Mouse (Mus musculus): ENCODE measurements around the gene Arl8a. TPM values are rescaled to one million over a fixed set of nuclear protein-coding genes. Genes with fewer than 3 reads are reported as not detected.

The Arl8a gene
- polyA plus RNA-seq, 1 experiment = 84.7 TPM

- no peak for TF ChIP-seq CTCF (IDR thresholded peaks at IDR 0.05; ENCODE audit: insufficient read depth, low read length)
- TF ChIP-seq POLR2A (IDR thresholded peaks at IDR 0.05; ENCODE audit: borderline replicate concordance, extremely low read depth, low read depth, low read length) = no peak
- Histone ChIP-seq H3K4me1 (ENCODE audit: control insufficient read depth, insufficient read depth, low read length) (peaks cover 5% of the 10 kb centered on the region), H3K4me3 (replicated peaks; ENCODE audit: extremely low read depth, low read depth, low read length) (peak overlapping the region; percentile 99)
- 8% methylated on average over 7 of the region's 7 CpGs for WGBS
- DNase-seq = no peak
Observed at GRCm38 (mm10) chr1:135147702-135148058, 1.1 kb downstream of the Arl8a start.

GRCm38 (mm10) chr1:135148476-135148875 lies 1.9 kb downstream of the Arl8a start:
- TF ChIP-seq CTCF (IDR thresholded peaks at IDR 0.05; ENCODE audit: insufficient read depth, low read length) (no peak), POLR2A (IDR thresholded peaks at IDR 0.05; ENCODE audit: borderline replicate concordance, extremely low read depth, low read depth, low read length) (no peak)
- Histone ChIP-seq H3K4me3 (replicated peaks; ENCODE audit: extremely low read depth, low read depth, low read length) (peak overlapping the region; percentile 99), H3K4me1 (ENCODE audit: control insufficient read depth, insufficient read depth, low read length) (peaks cover 5% of the 10 kb centered on the region)
- no peak for DNase-seq
- 57% methylated on average over 4 of the region's 4 CpGs for WGBS

GRCm38 (mm10) chr1:135148996-135149395 lies 2.4 kb downstream of the Arl8a start:
- Histone ChIP-seq H3K4me3 (replicated peaks; ENCODE audit: extremely low read depth, low read depth, low read length) (no peak overlapping the region), H3K4me1 (ENCODE audit: control insufficient read depth, insufficient read depth, low read length) (peaks cover 7% of the 10 kb centered on the region)
- WGBS = 64% methylated on average over 5 of the region's 5 CpGs
- no peak for DNase-seq
- TF ChIP-seq POLR2A (IDR thresholded peaks at IDR 0.05; ENCODE audit: borderline replicate concordance, extremely low read depth, low read depth, low read length) (no peak), CTCF (IDR thresholded peaks at IDR 0.05; ENCODE audit: insufficient read depth, low read length) (no peak)

- Histone ChIP-seq H3K4me1 (ENCODE audit: control insufficient read depth, insufficient read depth, low read length) (peaks cover 6% of the 10 kb centered on the region; the same call in 1 of the 2 replicates), H3K4me3 (replicated peaks; ENCODE audit: extremely low read depth, low read depth, low read length) (no peak overlapping the region)
- no peak for TF ChIP-seq POLR2A (IDR thresholded peaks at IDR 0.05; ENCODE audit: borderline replicate concordance, extremely low read depth, low read depth, low read length)
- TF ChIP-seq CTCF (IDR thresholded peaks at IDR 0.05; ENCODE audit: insufficient read depth, low read length) = no peak
- 40% methylated on average over 13 of the region's 13 CpGs for WGBS
- DNase-seq = no peak
Observed at GRCm38 (mm10) chr1:135154011-135154410, 7.4 kb downstream of the Arl8a start.

- WGBS = 6% methylated on average over 14 of the region's 14 CpGs
- H3K4me3 ChIP-seq (replicated peaks; ENCODE audit: extremely low read depth, low read depth, low read length) = peak overlapping the region; percentile 33
- peak; percentile 80 for DNase-seq
- H3K4me1 ChIP-seq (ENCODE audit: control insufficient read depth, insufficient read depth, low read length) = peaks cover 6% of the 10 kb centered on the region; the same call in 1 of the 2 replicates
- TF ChIP-seq POLR2A (IDR thresholded peaks at IDR 0.05; ENCODE audit: borderline replicate concordance, extremely low read depth, low read depth, low read length) = no peak
- TF ChIP-seq CTCF (IDR thresholded peaks at IDR 0.05; ENCODE audit: insufficient read depth, low read length) = peak; percentile 81
Observed at GRCm38 (mm10) chr1:135154411-135154959, 7.9 kb downstream of the Arl8a start.

- DNase-seq = no peak
- peaks cover 6% of the 10 kb centered on the region; the same call in 1 of the 2 replicates for H3K4me1 ChIP-seq (ENCODE audit: control insufficient read depth, insufficient read depth, low read length)
- no peak overlapping the region for H3K4me3 ChIP-seq (replicated peaks; ENCODE audit: extremely low read depth, low read depth, low read length)
- WGBS = 81% methylated on average over 6 of the region's 6 CpGs
- no peak for TF ChIP-seq CTCF (IDR thresholded peaks at IDR 0.05; ENCODE audit: insufficient read depth, low read length)
- TF ChIP-seq POLR2A (IDR thresholded peaks at IDR 0.05; ENCODE audit: borderline replicate concordance, extremely low read depth, low read depth, low read length) = no peak
Observed at GRCm38 (mm10) chr1:135156300-135156699, 9.7 kb downstream of the Arl8a start.

- peaks cover 6% of the 10 kb centered on the region; the same call in 1 of the 2 replicates for H3K4me1 ChIP-seq (ENCODE audit: control insufficient read depth, insufficient read depth, low read length)
- no peak overlapping the region for H3K4me3 ChIP-seq (replicated peaks; ENCODE audit: extremely low read depth, low read depth, low read length)
- TF ChIP-seq CTCF (IDR thresholded peaks at IDR 0.05; ENCODE audit: insufficient read depth, low read length) (no peak), POLR2A (IDR thresholded peaks at IDR 0.05; ENCODE audit: borderline replicate concordance, extremely low read depth, low read depth, low read length) (no peak)
- no peak for DNase-seq
- 54% methylated on average over 5 of the region's 5 CpGs for WGBS
Observed at GRCm38 (mm10) chr1:135158633-135159032, 12.0 kb downstream of the Arl8a start.

GRCm38 (mm10) chr1:135159074-135159473 lies 12.4 kb downstream of the Arl8a start:
- Histone ChIP-seq H3K4me1 (ENCODE audit: control insufficient read depth, insufficient read depth, low read length) (peaks cover 3% of the 10 kb centered on the region; the same call in 1 of the 2 replicates), H3K4me3 (replicated peaks; ENCODE audit: extremely low read depth, low read depth, low read length) (no peak overlapping the region)
- DNase-seq = no peak
- TF ChIP-seq CTCF (IDR thresholded peaks at IDR 0.05; ENCODE audit: insufficient read depth, low read length) (no peak), POLR2A (IDR thresholded peaks at IDR 0.05; ENCODE audit: borderline replicate concordance, extremely low read depth, low read depth, low read length) (no peak)
- 52% methylated on average over 7 of the region's 7 CpGs for WGBS

- 71% methylated on average over 11 of the region's 11 CpGs for WGBS
- no peak overlapping the region for H3K4me3 ChIP-seq (replicated peaks; ENCODE audit: extremely low read depth, low read depth, low read length)
- no peaks in the 10 kb centered on the region; the same call in 1 of the 2 replicates for H3K4me1 ChIP-seq (ENCODE audit: control insufficient read depth, insufficient read depth, low read length)
- no peak for DNase-seq
- TF ChIP-seq CTCF (IDR thresholded peaks at IDR 0.05; ENCODE audit: insufficient read depth, low read length) (no peak), POLR2A (IDR thresholded peaks at IDR 0.05; ENCODE audit: borderline replicate concordance, extremely low read depth, low read depth, low read length) (no peak)
Observed at GRCm38 (mm10) chr1:135159556-135160123, 13.0 kb downstream of the Arl8a start.

Data from lung, adult 2 months (tissue).